Mouse (Mus musculus): ENCODE results near the gene Slc29a1. TPM values are rescaled to one million over a fixed set of nuclear protein-coding genes. Genes with fewer than 3 reads are reported as not detected.

Gene Slc29a1
- total RNA-seq, 2 experiments from 2014 or later, result 77.9 to 96.2 TPM

DNA sequence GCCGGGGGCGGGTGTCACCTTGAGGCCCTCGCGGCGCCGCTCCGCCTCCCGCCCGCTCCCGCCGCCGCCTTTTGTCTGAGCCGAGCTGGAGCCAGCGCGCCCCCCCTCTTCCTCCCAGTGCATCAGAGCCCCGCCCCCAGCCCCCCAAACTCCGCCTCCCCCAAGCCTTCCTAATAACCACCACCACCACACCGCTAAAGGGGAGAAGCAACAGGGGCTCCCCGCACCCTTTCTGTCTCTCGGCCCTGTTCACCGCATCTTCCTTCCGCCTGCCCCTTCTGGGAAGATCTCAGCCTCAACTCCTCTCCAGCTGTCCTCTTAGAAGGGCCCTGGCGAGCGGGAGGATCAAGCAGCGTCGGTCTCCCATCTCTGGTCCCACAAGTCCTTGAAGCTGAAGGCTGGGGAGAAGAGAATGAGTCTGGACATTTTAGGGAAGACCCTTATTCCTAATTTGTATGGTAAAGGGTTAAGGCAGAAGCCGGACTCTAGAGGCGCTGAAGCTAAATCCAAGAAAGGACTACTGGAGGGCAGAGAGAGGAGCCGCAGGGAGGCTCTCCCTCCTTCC, 49.7 kb downstream of the Slc29a1 start, which contains the start of gene Tmem151b:
TSS of gene Tmem151b (minus strand) at position 61 of the 565 bp plus-strand sequence.
- DNase-seq, result no peak

DNA sequence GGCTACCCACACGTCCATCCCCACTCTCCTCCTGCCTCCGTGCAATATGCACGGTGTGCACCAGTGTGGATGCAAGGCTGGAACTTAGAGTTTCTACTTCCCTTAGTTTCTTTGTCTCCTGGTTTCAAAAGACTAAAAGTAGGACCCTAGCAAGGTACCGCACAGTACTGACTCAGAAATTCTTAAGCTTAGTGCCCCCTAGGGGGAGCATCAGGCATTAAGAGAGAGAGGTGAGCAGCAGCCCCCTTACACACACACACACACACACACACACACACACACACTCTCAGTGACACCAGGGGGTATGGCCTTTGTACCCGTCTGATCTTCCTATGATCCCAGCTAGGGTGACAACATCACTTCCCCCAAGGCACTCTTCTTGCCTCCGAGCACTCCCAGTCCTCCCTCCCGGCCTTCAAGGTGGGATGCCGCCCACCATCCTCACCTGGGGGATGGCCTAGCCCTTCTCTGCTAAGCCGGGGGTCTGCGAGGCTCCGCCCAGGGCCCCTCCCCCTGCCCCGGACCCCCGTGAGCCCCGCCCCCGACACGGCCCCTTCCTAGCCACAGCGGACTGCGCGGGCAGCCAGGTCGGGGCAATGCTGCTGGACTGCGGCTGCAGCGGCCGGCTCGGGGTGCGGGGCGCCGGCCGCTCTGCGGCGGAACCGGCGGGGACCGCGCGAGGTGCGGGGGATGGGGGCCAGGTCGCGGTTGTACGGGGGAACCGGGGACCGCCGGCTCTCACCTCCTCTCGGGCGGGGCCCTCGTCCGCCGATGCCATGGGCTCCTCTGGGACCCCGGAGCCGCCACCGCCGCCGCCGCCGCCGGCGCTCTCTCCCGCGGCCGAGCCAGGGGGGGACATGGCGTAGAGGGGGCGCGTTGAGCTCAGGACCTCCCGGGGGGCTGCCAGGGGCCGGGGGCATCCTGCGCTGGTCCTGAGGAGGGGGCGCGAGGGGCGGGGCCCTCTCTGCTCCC, 50.6 kb downstream of the Slc29a1 start:
- no peak for DNase-seq

- no peak for DNase-seq
These were observed 51.8 kb downstream of the Slc29a1 start for GRCm38 (mm10) chr17:45547461-45548190.

GRCm38 (mm10) chr17:45546941-45547340, 52.5 kb downstream of the Slc29a1 start:
- DNase-seq, result no peak

DNA sequence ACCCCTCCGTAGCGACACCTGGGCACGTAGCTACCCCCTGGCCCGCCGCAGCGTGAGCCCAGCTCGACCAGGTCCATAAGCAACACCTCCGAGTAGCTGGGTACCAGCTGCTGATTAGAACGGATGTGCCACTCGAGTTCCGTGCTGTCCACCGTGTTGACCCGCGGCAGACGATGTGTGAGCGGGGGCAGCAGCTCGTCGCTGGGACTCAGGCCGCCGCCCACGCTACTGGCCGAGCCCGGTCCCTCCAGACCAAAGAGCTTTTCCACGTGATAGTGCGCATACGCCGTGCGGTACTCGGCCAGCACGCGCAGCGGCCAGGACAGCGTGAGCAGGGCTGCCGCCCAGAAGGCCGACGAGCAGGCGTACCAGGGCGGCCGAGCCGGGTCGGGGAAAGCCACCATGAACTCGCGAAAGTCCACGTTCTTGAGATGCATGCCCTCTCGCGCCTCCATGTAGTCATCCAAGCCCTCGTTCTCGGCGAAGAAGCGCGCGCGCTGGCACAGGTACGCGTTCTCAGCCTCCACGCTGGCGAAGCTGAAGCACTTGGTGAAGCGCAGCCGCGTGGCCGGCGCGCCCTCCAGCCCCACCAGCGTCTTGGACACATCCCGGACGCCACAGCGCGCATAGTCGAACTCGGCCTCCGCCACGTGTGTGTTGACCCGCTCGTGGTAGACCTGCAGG, 54.0 kb downstream of the Slc29a1 start:
- DNase-seq, result no peak

GRCm38 (mm10) chr17:45544873-45545277, 54.5 kb downstream of the Slc29a1 start:
- DNase-seq, result no peak

- no peak for DNase-seq
These were observed 55.2 kb downstream of the Slc29a1 start for GRCm38 (mm10) chr17:45544001-45544872.

DNA sequence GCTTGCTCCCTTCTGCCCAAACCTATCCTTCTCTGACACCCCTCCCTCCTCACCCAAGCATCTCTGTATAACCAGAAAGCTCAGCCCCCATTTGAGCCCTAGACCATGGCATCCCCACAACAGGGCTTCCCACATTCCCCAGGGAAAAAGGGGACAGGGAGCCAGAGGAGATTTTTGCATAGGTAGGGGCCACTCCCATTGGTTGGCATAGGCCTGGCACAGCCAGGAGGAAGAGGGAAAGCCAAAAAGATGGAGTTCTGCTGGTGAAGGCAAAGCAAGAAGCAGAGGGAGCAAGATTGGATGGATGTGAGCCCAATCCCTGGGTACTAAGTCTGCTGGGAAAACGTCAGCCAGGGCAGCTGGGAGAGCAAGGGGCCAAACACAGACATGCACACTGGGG, 56.3 kb downstream of the Slc29a1 start:
- DNase-seq, result no peak

- DNase-seq, result no peak
These were observed 56.7 kb downstream of the Slc29a1 start for GRCm38 (mm10) chr17:45542705-45543104.

GRCm38 (mm10) chr17:45542129-45542528, 57.3 kb downstream of the Slc29a1 start:
- DNase-seq, result no peak

- DNase-seq, result no peak
These were observed 59.7 kb downstream of the Slc29a1 start for GRCm38 (mm10) chr17:45539664-45540063.

GRCm38 (mm10) chr17:45538394-45538793, 61.0 kb downstream of the Slc29a1 start:
- no peak for DNase-seq

DNA sequence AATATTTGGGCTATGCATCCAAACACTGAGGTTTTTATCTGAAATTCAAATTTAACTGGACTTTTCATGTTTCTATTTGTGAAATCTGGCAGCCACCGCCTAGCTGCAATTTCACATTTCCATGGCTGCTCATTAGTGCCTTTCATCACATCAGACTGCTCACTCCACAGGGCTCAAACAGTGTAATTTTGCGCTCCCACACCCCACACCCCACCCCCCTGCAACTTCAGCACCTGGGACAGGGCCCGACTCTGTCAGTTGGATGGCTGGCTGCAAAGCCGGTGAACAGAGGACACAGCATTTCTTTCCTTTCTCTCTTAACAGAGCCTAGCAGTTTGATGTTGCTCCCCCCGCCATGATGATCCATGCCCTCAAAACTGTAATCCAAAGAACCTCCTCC, 63.1 kb downstream of the Slc29a1 start:
- no peak for DNase-seq

Other genes with a start within 250 kb of the Slc29a1 start
- 10 to 100 TPM; 52.4 to 54.4 TPM for gene Cdc5l, start 165.9 kb downstream of the Slc29a1 start, total RNA-seq (2021)
- gene Spats1, start 124.2 kb downstream of the Slc29a1 start, total RNA-seq (2021), result under 1 TPM; 0.71 to 0.92 TPM
- gene Aars2, start 92.8 kb downstream of the Slc29a1 start, total RNA-seq (2021), result 10 to 100 TPM; 21.5 to 21.9 TPM
- gene Tcte1, start 76.2 kb downstream of the Slc29a1 start, total RNA-seq (2021), result not detected
- under 1 TPM; 0.20 to 0.24 TPM for gene Tmem151b, start 49.9 kb downstream of the Slc29a1 start, total RNA-seq (2021)
- gene Nfkbie, start 43.9 kb downstream of the Slc29a1 start, total RNA-seq (2021), result 1 to 10 TPM; 1.5 to 1.9 TPM
- 10 to 100 TPM; 37.3 to 39.2 TPM for gene Slc35b2, start 35.7 kb downstream of the Slc29a1 start, total RNA-seq (2021)
- 1,000 to 10,000 TPM; 1,093 to 1,133 TPM for gene Hsp90ab1, start 26.3 kb downstream of the Slc29a1 start, total RNA-seq (2021)
- gene Mymx, start 2.5 kb upstream of the Slc29a1 start, total RNA-seq (2021), result not detected
- 1 to 10 TPM in 1 of 2 experiments, not detected in 1; 1.3 TPM for gene Capn11, start 59.7 kb upstream of the Slc29a1 start, total RNA-seq (2021)
- 10 to 100 TPM; 89.8 to 90.8 TPM for gene Mrpl14, start 86.7 kb upstream of the Slc29a1 start, total RNA-seq (2021)
- 10 to 100 TPM; 74.3 to 77.1 TPM for gene Tmem63b, start 87.3 kb upstream of the Slc29a1 start, total RNA-seq (2021)
- gene 1600014C23Rik, start 134.2 kb upstream of the Slc29a1 start, total RNA-seq (2021), result under 1 TPM in 1 of 2 experiments, not detected in 1; 0.97 TPM